Mouse (Mus musculus) forebrain, embryonic 16.5 days (tissue): Measurements from ENCODE around the gene Sbk2. TPM values are rescaled to one million over a fixed set of nuclear protein-coding genes. Genes with fewer than 3 reads are reported as not detected.

ENCODE experiments used
- ATAC-seq: fragments of 200-750 bp; cut with Nextera tagmentation; 2 replicates; pipeline ENCODE4 v1.8.0; 2017; ENCODE audit warnings: mild to moderate bottlenecking, moderate library complexity
- H3K27ac ChIP-seq: fragments of 300-500 bp; sonication (generic); 2 replicates; pipeline ENCODE4 v1.5.1; 2014; ENCODE audit warnings: low read length, control low read depth
- H3K27me3 ChIP-seq: fragments of 300-500 bp; sonication (generic); replicated peaks from 2 replicates; pipeline ENCODE4 v1.6.1; 2014; ENCODE audit warnings: low read length; ENCODE audit not compliant: control insufficient read depth, insufficient read depth
- H3K36me3 ChIP-seq: fragments of 300-500 bp; sonication (generic); 2 replicates; pipeline ENCODE4 v1.6.1; 2014; ENCODE audit not compliant: control insufficient read depth, insufficient read depth
- H3K4me1 ChIP-seq: fragments of 300-500 bp; sonication (generic); replicated peaks from 2 replicates; pipeline ENCODE4 v1.6.1; 2014; ENCODE audit warnings: low read length; ENCODE audit not compliant: control insufficient read depth, insufficient read depth
- H3K4me2 ChIP-seq: fragments of 300-500 bp; sonication (generic); 2 replicates; pipeline ENCODE4 v1.6.1; 2014; ENCODE audit warnings: mild to moderate bottlenecking, low read length, control low read depth
- H3K4me3 ChIP-seq: fragments of 300-500 bp; sonication (generic); replicated peaks from 2 replicates; pipeline ENCODE4 v1.5.1; 2014; ENCODE audit warnings: mild to moderate bottlenecking, low read length, control low read depth
- H3K9ac ChIP-seq: fragments of 300-500 bp; sonication (generic); replicated peaks from 2 replicates; pipeline ENCODE4 v1.6.1; 2014; ENCODE audit warnings: low read depth, low read length, control low read depth
- H3K9me3 ChIP-seq: fragments of 300-500 bp; sonication (generic); 2 replicates; pipeline ENCODE4 v1.6.1; 2016; ENCODE audit warnings: low read length; ENCODE audit not compliant: control insufficient read depth
- WGBS: fragments of 180-500 bp; shearing (Covaris S2); extraction: QIAGEN DNeasy Blood & Tissue Kit; methylation state at CpG from one replicate; pipeline ENCODE4 v1.1.7; 2014; 5-methylcytosine and 5-hydroxymethylcytosine counted together
- polyA plus RNA-seq: library from polyadenylated mRNA; unstranded; fragments of >200 nt; fragmentation: Nextera tagmentation; extraction: Ambion mirVana; gene quantifications from 2 replicates; pipeline ENCODE4 v1.2.1, GENCODE M21; 2015

Gene Sbk2
- polyA plus RNA-seq, 1 experiment from 2014 or later, result not detected

- H3K27ac ChIP-seq, result no peak overlapping the region
- ATAC-seq, result no peak
- peaks cover 1% of the 10 kb centered on the region; the same call in 1 of the 2 replicates for H3K4me1 ChIP-seq
- no peak overlapping the region for H3K9ac ChIP-seq
- H3K36me3 ChIP-seq, result no peaks in the 10 kb centered on the region
- H3K4me3 ChIP-seq, result no peak overlapping the region
- WGBS, result 26% methylated on average over 2 of the region's 2 CpGs
- H3K27me3 ChIP-seq, result no peaks in the 10 kb centered on the region
- H3K4me2 ChIP-seq, result no peak overlapping the region
- 0 out of 2 replicates have a peak, but pooled peaks cover 3% of the 10 kb centered on the region for H3K9me3 ChIP-seq
Measured at GRCm38 (mm10) chr7:4938456-4938855, 25.8 kb downstream of the Sbk2 start.

DNA sequence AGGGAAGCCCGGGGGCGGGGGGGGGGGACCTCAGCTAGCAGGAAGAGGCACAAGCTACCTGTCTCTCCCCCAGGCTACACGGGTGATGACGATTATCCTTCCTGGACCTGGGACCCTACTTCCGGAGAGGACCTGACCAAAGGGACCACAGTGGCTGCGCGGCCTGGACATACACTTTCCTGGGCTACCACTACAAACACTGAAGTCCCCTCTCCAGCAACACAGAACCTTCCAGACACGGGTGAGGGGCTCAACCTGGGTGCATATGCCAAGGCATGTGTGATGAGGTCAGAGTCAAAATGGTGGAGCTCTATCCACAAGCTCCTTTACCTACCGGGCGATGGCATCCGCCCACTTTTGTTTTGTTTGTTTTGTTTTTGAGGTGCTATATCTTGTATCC is 26.8 kb downstream of the Sbk2 start:
- ATAC-seq, result no peak
- 88% methylated on average over 9 of the region's 11 CpGs for WGBS
- H3K9ac ChIP-seq, result no peak overlapping the region
- H3K4me3 ChIP-seq, result no peak overlapping the region
- 0 out of 2 replicates have a peak, but pooled peaks cover 3% of the 10 kb centered on the region for H3K9me3 ChIP-seq
- no peak overlapping the region for H3K4me2 ChIP-seq
- no peaks in the 10 kb centered on the region for H3K27me3 ChIP-seq
- H3K27ac ChIP-seq, result no peak overlapping the region
- no peaks in the 10 kb centered on the region for H3K36me3 ChIP-seq
- H3K4me1 ChIP-seq, result no peaks in the 10 kb centered on the region

DNA sequence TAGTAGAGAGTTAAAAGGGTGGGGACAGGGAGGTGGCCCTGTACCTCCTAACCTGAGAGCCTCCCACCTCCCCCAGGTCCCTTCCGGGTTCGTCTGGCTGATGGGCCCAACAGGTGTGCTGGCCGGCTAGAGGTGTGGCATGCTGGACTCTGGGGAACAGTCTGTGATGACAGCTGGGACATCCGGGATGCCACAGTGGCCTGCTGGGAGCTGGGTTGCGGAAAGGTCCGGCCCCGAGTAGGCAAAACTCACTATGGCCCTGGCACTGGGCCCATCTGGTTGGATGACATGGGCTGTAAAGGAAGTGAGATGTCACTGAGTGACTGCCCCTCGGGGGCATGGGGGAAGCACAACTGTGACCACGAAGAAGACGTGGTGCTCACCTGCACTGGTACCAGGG is 27.4 kb downstream of the Sbk2 start:
- Histone ChIP-seq H3K9ac (no peak overlapping the region), H3K4me2 (no peak overlapping the region), H3K4me1 (no peaks in the 10 kb centered on the region), H3K27ac (no peak overlapping the region), H3K9me3 (0 out of 2 replicates have a peak, but pooled peaks cover 3% of the 10 kb centered on the region), H3K36me3 (no peaks in the 10 kb centered on the region), H3K4me3 (no peak overlapping the region), H3K27me3 (no peaks in the 10 kb centered on the region)
- ATAC-seq, result no peak
- 87% methylated on average over 10 of the region's 10 CpGs for WGBS

- H3K36me3 ChIP-seq, result no peaks in the 10 kb centered on the region
- H3K4me3 ChIP-seq, result no peak overlapping the region
- 0 out of 2 replicates have a peak, but pooled peaks cover 3% of the 10 kb centered on the region for H3K9me3 ChIP-seq
- no peaks in the 10 kb centered on the region for H3K4me1 ChIP-seq
- ATAC-seq, result no peak
- no peak overlapping the region for H3K4me2 ChIP-seq
- no peak overlapping the region for H3K27ac ChIP-seq
- no peaks in the 10 kb centered on the region for H3K27me3 ChIP-seq
- H3K9ac ChIP-seq, result no peak overlapping the region
- 80% methylated on average over 4 of the region's 4 CpGs for WGBS
Measured at GRCm38 (mm10) chr7:4934160-4934914, 29.9 kb downstream of the Sbk2 start.

DNA sequence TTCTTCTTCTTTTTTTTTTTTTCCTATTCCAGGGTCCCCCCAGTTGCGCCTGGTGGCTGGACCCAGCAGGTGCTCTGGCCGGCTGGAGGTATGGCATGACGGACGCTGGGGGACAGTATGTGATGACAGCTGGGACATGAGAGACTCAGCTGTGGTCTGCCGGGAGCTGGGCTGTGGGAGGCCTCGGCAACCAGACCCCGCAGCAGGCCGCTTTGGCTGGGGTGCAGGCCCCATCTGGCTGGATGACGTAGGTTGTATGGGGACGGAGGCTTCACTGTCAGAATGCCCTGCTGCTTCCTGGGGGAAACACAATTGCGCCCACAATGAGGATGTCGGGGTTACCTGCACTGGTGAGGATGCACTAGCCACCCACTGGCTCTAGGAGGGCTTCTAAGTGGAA is 31.1 kb downstream of the Sbk2 start:
- H3K27ac ChIP-seq, result no peak overlapping the region
- 0 out of 2 replicates have a peak, but pooled peaks cover 3% of the 10 kb centered on the region for H3K9me3 ChIP-seq
- ATAC-seq, result no peak
- H3K27me3 ChIP-seq, result no peaks in the 10 kb centered on the region
- H3K9ac ChIP-seq, result no peak overlapping the region
- no peaks in the 10 kb centered on the region for H3K36me3 ChIP-seq
- no peak overlapping the region for H3K4me3 ChIP-seq
- no peak overlapping the region for H3K4me2 ChIP-seq
- no peaks in the 10 kb centered on the region for H3K4me1 ChIP-seq
- WGBS, result 84% methylated on average over 12 of the region's 12 CpGs

DNA sequence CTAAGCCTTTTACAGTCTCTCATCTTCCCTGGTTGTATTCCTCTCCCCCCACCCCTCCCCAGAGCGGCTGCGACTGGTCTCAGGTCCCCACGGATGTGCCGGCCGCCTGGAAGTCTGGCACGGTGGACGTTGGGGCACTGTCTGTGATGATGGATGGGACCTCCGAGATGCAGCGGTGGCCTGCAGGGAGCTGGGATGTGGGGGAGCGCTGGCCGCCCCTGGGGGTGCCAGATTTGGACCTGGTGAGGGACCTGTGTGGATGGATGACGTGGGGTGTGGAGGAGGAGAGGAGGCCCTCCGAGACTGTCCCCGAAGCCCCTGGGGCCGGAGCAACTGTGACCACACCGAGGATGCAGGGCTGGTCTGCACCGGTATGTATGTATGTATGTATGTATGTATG is 35.9 kb downstream of the Sbk2 start:
- H3K36me3 ChIP-seq, result no peaks in the 10 kb centered on the region
- WGBS, result 87% methylated on average over 16 of the region's 17 CpGs
- no peak overlapping the region for H3K4me3 ChIP-seq
- H3K27ac ChIP-seq, result no peak overlapping the region
- no peaks in the 10 kb centered on the region for H3K9me3 ChIP-seq
- no peaks in the 10 kb centered on the region for H3K27me3 ChIP-seq
- H3K4me2 ChIP-seq, result no peak overlapping the region
- ATAC-seq, result no peak
- no peak overlapping the region for H3K9ac ChIP-seq
- H3K4me1 ChIP-seq, result peaks cover 29% of the 10 kb centered on the region

GRCm38 (mm10) chr7:4927711-4928110 is 36.5 kb downstream of the Sbk2 start:
- Histone ChIP-seq H3K27ac (no peak overlapping the region), H3K27me3 (no peaks in the 10 kb centered on the region), H3K9me3 (no peaks in the 10 kb centered on the region), H3K36me3 (no peaks in the 10 kb centered on the region), H3K4me3 (no peak overlapping the region), H3K4me1 (peaks cover 35% of the 10 kb centered on the region), H3K4me2 (no peak overlapping the region), H3K9ac (no peak overlapping the region)
- no peak for ATAC-seq
- 67% methylated on average over 8 of the region's 8 CpGs for WGBS

DNA sequence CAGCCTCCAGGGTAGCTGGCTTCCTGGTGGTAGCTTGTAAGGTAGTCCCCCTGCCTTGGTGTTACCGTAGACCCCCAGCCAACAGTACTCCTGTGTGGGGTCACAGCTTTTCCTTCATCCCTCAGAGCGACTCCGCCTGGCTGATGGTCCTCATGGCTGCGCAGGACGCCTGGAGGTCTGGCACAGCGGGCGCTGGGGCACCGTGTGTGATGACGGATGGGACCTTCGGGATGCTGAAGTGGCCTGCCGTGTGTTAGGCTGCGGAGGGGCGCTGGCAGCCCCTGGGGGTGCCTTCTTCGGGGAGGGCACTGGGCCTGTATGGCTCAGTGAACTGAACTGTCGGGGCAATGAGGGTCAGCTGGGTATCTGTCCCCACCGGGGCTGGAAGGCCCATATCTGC is 37.4 kb downstream of the Sbk2 start:
- H3K4me1 ChIP-seq, result peaks cover 43% of the 10 kb centered on the region
- no peak overlapping the region for H3K27ac ChIP-seq
- no peaks in the 10 kb centered on the region for H3K9me3 ChIP-seq
- H3K9ac ChIP-seq, result no peak overlapping the region
- 78% methylated on average over 16 of the region's 16 CpGs for WGBS
- H3K4me3 ChIP-seq, result no peak overlapping the region
- H3K4me2 ChIP-seq, result no peak overlapping the region
- H3K36me3 ChIP-seq, result no peaks in the 10 kb centered on the region
- no peaks in the 10 kb centered on the region for H3K27me3 ChIP-seq
- ATAC-seq, result no peak

GRCm38 (mm10) chr7:4925441-4926381 is 38.5 kb downstream of the Sbk2 start, which contains the start of gene Ssc5d:
Gene Ssc5d (plus strand): TSS chr7:4925785.
- Histone ChIP-seq H3K27me3 (no peaks in the 10 kb centered on the region), H3K36me3 (peaks cover 3% of the 10 kb centered on the region; the same call in 1 of the 2 replicates), H3K9me3 (no peaks in the 10 kb centered on the region), H3K4me2 (no peak within 1 kb of the TSS; the same call in 1 of the 2 replicates), H3K4me3 (no peak within 1 kb of the TSS), H3K27ac (peak within 1 kb of the TSS; percentile 98), H3K4me1 (peaks cover 49% of the 10 kb centered on the region), H3K9ac (peak within 1 kb of the TSS; percentile 42)
- no peak for ATAC-seq
- WGBS, result 10% methylated on average over 6 of the region's 6 CpGs
